Mouse (Mus musculus) liver, embryonic 14.5 days (tissue): ENCODE measurements around the gene Npcd. TPM values are rescaled to one million over a fixed set of nuclear protein-coding genes. Genes with fewer than 3 reads are reported as not detected.

Experiments used
- ATAC-seq: fragments of 200-750 bp; cut with Nextera tagmentation; 2 replicates; pipeline ENCODE4 v1.8.0; 2017; ENCODE audit warnings: moderate number of reproducible peaks, mild to moderate bottlenecking, moderate library complexity; ENCODE audit not compliant: insufficient read depth
- DNase-seq, 3 experiments: peaks; one replicate each; pipeline ENCODE4 v3.0.0-alpha.2; 2012 to 2013; ENCODE audit warnings: low read depth in 3 of 3, low spot score in 3 of 3
- H3K27ac ChIP-seq: fragments of 300-500 bp; sonication (generic); 2 replicates; pipeline ENCODE4 v1.5.1; 2014; ENCODE audit warnings: moderate library complexity, mild to moderate bottlenecking, control low read depth, inconsistent platforms
- H3K27me3 ChIP-seq: fragments of 300-500 bp; sonication (generic); 2 replicates; pipeline ENCODE4 v1.6.1; 2014; ENCODE audit warnings: mild to moderate bottlenecking, low read length, moderate library complexity; ENCODE audit not compliant: control insufficient read depth, insufficient read depth
- H3K36me3 ChIP-seq: fragments of 300-500 bp; sonication (generic); replicated peaks from 2 replicates; pipeline ENCODE4 v1.6.1; 2014; ENCODE audit warnings: low read depth; ENCODE audit not compliant: control insufficient read depth, insufficient read depth
- H3K4me1 ChIP-seq, 2 experiments: fragments of 200-500 bp in 1 of 2; fragments of 300-500 bp in 1 of 2; sonication (generic) in 1 of 2; replicated peaks; 2 replicates each; pipeline ENCODE4 v1.6.1; 2012 to 2014; ENCODE audit warnings: antibody characterized with exemption in 1 of 2, inconsistent platforms in 1 of 2, low read length in 1 of 2; ENCODE audit not compliant: control insufficient read depth in 2 of 2, insufficient read depth in 2 of 2
- H3K4me2 ChIP-seq: fragments of 300-500 bp; sonication (generic); 2 replicates; pipeline ENCODE4 v1.6.1; 2014; ENCODE audit warnings: low read depth, mild to moderate bottlenecking, control low read depth, moderate library complexity
- H3K4me3 ChIP-seq, 2 experiments: fragments of 200-500 bp in 1 of 2; fragments of 300-500 bp in 1 of 2; sonication (generic) in 1 of 2; 2 replicates each; pipeline ENCODE4 v1.5.1; 2012 to 2014; ENCODE audit warnings: low read depth in 2 of 2, low read length in 2 of 2, mild to moderate bottlenecking in 2 of 2, control low read depth in 1 of 2, inconsistent platforms in 1 of 2, moderate library complexity in 1 of 2; ENCODE audit not compliant: insufficient read depth in 1 of 2
- H3K9ac ChIP-seq: fragments of 300-500 bp; sonication (generic); replicated peaks from 2 replicates; pipeline ENCODE4 v1.6.1; 2014; ENCODE audit warnings: mild to moderate bottlenecking, control low read depth, moderate library complexity
- H3K9me3 ChIP-seq: fragments of 300-500 bp; sonication (generic); 2 replicates; pipeline ENCODE4 v1.6.1; 2016; ENCODE audit warnings: low read length, mixed read lengths; ENCODE audit not compliant: control insufficient read depth
- CTCF ChIP-seq: IDR thresholded peaks from 2 replicates; pipeline ENCODE4 v1.5.1; 2016; ENCODE audit warnings: antibody characterized with exemption, low read depth, control low read depth
- EP300 ChIP-seq: IDR thresholded peaks from 2 replicates; pipeline ENCODE4 v1.6.1; 2016; ENCODE audit warnings: antibody characterized with exemption, low read depth
- WGBS: fragments of 180-500 bp; shearing (Covaris S2); extraction: QIAGEN DNeasy Blood & Tissue Kit; methylation state at CpG from one replicate; pipeline ENCODE4 v1.1.7; 2014; ENCODE audit not compliant: insufficient replicate concordance; 5-methylcytosine and 5-hydroxymethylcytosine counted together
- polyA plus RNA-seq, 2 experiments: library from polyadenylated mRNA; depleted of rRNA in 1 of 2; stranded (reverse) in 1 of 2; unstranded in 1 of 2; fragments of >200 nt; fragmentation: Nextera tagmentation in 1 of 2; extraction: Ambion mirVana in 1 of 2; gene quantifications; 2 replicates each; pipeline versions ENCODE4 v1.2.1 to v1.2.3; 2012 to 2014

Npcd gene
- polyA plus RNA-seq, 2 experiments: 0.08 TPM; not detected in 1

GRCm38 (mm10) chr15:79770629-79771240 lies 63.3 kb downstream of the Npcd start:
- DNase-seq (no peak), ATAC-seq (no peak)
- WGBS: 73% methylated on average over 21 of the region's 21 CpGs
- Histone ChIP-seq H3K27ac (no peak overlapping the region), H3K4me3 (no peak overlapping the region), H3K27me3 (no peaks in the 10 kb centered on the region), H3K36me3 (no peaks in the 10 kb centered on the region), H3K9me3 (no peaks in the 10 kb centered on the region), H3K9ac (no peak overlapping the region), H3K4me1 (peaks cover 5 to 12% of the 10 kb centered on the region in 2 experiments; a peak in 3 of 4 replicates), H3K4me2 (no peak overlapping the region)
- no peak for TF ChIP-seq EP300
- no peak for TF ChIP-seq CTCF

- no peak for DNase-seq
- H3K4me3 ChIP-seq: no peak overlapping the region
- no peak for ATAC-seq
- H3K36me3 ChIP-seq: no peaks in the 10 kb centered on the region
- peaks cover under 1% of the 10 kb centered on the region in 2 experiments; a peak in 3 of 4 replicates for H3K4me1 ChIP-seq
- no peaks in the 10 kb centered on the region for H3K27me3 ChIP-seq
- H3K4me2 ChIP-seq: no peak overlapping the region
- 25% methylated on average over 6 of the region's 6 CpGs for WGBS
- no peaks in the 10 kb centered on the region for H3K9me3 ChIP-seq
- no peak overlapping the region for H3K9ac ChIP-seq
- no peak overlapping the region for H3K27ac ChIP-seq
- TF ChIP-seq CTCF (no peak), EP300 (no peak)
Measured at GRCm38 (mm10) chr15:79768302-79768701, 65.7 kb downstream of the Npcd start.

GRCm38 (mm10) chr15:79767327-79767961 lies 66.6 kb downstream of the Npcd start:
- 55% methylated on average over 16 of the region's 16 CpGs for WGBS
- TF ChIP-seq EP300 (no peak), CTCF (no peak)
- ATAC-seq: no peak

GRCm38 (mm10) chr15:79766586-79767071 lies 67.4 kb downstream of the Npcd start:
- Histone ChIP-seq H3K9me3 (no peaks in the 10 kb centered on the region), H3K9ac (no peak overlapping the region), H3K4me3 (no peak overlapping the region), H3K4me2 (no peak overlapping the region), H3K4me1 (no peaks in the 10 kb centered on the region), H3K27ac (no peak overlapping the region), H3K36me3 (no peaks in the 10 kb centered on the region), H3K27me3 (no peaks in the 10 kb centered on the region)
- DNase-seq: no peak
- TF ChIP-seq CTCF (no peak), EP300 (no peak)
- 76% methylated on average over 10 of the region's 10 CpGs for WGBS
- ATAC-seq: no peak

More at GRCm38 (mm10) chr15:79767327-79767961, 66.6 kb downstream of the Npcd start:
- H3K27me3 ChIP-seq: no peaks in the 10 kb centered on the region
- H3K4me3 ChIP-seq: no peak overlapping the region
- H3K36me3 ChIP-seq: no peaks in the 10 kb centered on the region
- H3K4me1 ChIP-seq: no peaks in the 10 kb centered on the region
- no peak overlapping the region for H3K27ac ChIP-seq
- H3K9ac ChIP-seq: no peak overlapping the region
- H3K9me3 ChIP-seq: no peaks in the 10 kb centered on the region
- no peak overlapping the region for H3K4me2 ChIP-seq
- no peak for DNase-seq

GRCm38 (mm10) chr15:79766168-79766567 lies 67.9 kb downstream of the Npcd start:
- Histone ChIP-seq H3K27ac (no peak overlapping the region), H3K36me3 (no peaks in the 10 kb centered on the region), H3K4me3 (no peak overlapping the region), H3K4me2 (no peak overlapping the region), H3K9ac (no peak overlapping the region), H3K9me3 (no peaks in the 10 kb centered on the region), H3K27me3 (no peaks in the 10 kb centered on the region), H3K4me1 (no peaks in the 10 kb centered on the region)
- 62% methylated on average over 10 of the region's 10 CpGs for WGBS
- no peak for ATAC-seq
- TF ChIP-seq EP300 (no peak), CTCF (no peak)
- DNase-seq: no peak
